Mouse (Mus musculus) embryonic facial prominence, embryonic 11.5 days (tissue): Measurements from ENCODE around the gene Mab21l2. TPM values are rescaled to one million over a fixed set of nuclear protein-coding genes. Genes with fewer than 3 reads are reported as not detected.

ENCODE experiments used
- ATAC-seq: fragments of 200-750 bp; cut with Nextera tagmentation; replicated peaks from 2 replicates; pipeline ENCODE4 v1.8.0; 2017; ENCODE audit warnings: low read depth; ENCODE audit not compliant: insufficient number of reproducible peaks, low FRiP score, low TSS enrichment
- DNase-seq: peaks from one replicate; pipeline ENCODE4 v3.0.0-alpha.2; 2015; ENCODE audit warnings: low spot score
- H3K27ac ChIP-seq: fragments of 300-500 bp; sonication (generic); replicated peaks from 2 replicates; pipeline ENCODE4 v1.5.1; 2014; ENCODE audit warnings: mild to moderate bottlenecking, low read depth, low read length, control low read depth
- H3K27me3 ChIP-seq: fragments of 300-500 bp; sonication (generic); 2 replicates; pipeline ENCODE4 v1.6.1; 2014; ENCODE audit warnings: mild to moderate bottlenecking, low read length, moderate library complexity, mixed read lengths; ENCODE audit not compliant: control insufficient read depth, insufficient read depth
- H3K36me3 ChIP-seq: fragments of 300-500 bp; sonication (generic); replicated peaks from 2 replicates; pipeline ENCODE4 v1.6.1; 2014; ENCODE audit warnings: low read depth, mild to moderate bottlenecking, low read length, moderate library complexity, mixed read lengths; ENCODE audit not compliant: control insufficient read depth, insufficient read depth
- H3K4me1 ChIP-seq: fragments of 300-500 bp; sonication (generic); 2 replicates; pipeline ENCODE4 v1.6.1; 2014; ENCODE audit warnings: low read length, mixed read lengths; ENCODE audit not compliant: control insufficient read depth, insufficient read depth
- H3K4me2 ChIP-seq: fragments of 300-500 bp; sonication (generic); 2 replicates; pipeline ENCODE4 v1.6.1; 2014; ENCODE audit warnings: low read depth, mild to moderate bottlenecking, control low read depth, low read length, moderate library complexity
- H3K4me3 ChIP-seq: fragments of 300-500 bp; sonication (generic); 2 replicates; pipeline ENCODE4 v1.5.1; 2014; ENCODE audit warnings: low read depth, low read length, control low read depth
- H3K9ac ChIP-seq: fragments of 300-500 bp; sonication (generic); replicated peaks from 2 replicates; pipeline ENCODE4 v1.6.1; 2014; ENCODE audit warnings: mild to moderate bottlenecking, control low read depth, low read length
- H3K9me3 ChIP-seq: fragments of 300-500 bp; sonication (generic); replicated peaks from 2 replicates; pipeline ENCODE4 v1.6.1; 2016; ENCODE audit warnings: mild to moderate bottlenecking, low read length, inconsistent platforms, mixed read lengths; ENCODE audit not compliant: control insufficient read depth
- WGBS: fragments of 180-500 bp; shearing (Covaris S2); extraction: QIAGEN DNeasy Blood & Tissue Kit; methylation state at CpG from one replicate; pipeline ENCODE4 v1.1.7; 2014; 5-methylcytosine and 5-hydroxymethylcytosine counted together
- polyA plus RNA-seq: library from polyadenylated mRNA; unstranded; fragments of >200 nt; fragmentation: Nextera tagmentation; extraction: Ambion mirVana; gene quantifications from 2 replicates; pipeline ENCODE4 v1.2.1, GENCODE M21; 2014

Mab21l2 gene
- 156 and 171 TPM in 2 replicates for polyA plus RNA-seq

DNA sequence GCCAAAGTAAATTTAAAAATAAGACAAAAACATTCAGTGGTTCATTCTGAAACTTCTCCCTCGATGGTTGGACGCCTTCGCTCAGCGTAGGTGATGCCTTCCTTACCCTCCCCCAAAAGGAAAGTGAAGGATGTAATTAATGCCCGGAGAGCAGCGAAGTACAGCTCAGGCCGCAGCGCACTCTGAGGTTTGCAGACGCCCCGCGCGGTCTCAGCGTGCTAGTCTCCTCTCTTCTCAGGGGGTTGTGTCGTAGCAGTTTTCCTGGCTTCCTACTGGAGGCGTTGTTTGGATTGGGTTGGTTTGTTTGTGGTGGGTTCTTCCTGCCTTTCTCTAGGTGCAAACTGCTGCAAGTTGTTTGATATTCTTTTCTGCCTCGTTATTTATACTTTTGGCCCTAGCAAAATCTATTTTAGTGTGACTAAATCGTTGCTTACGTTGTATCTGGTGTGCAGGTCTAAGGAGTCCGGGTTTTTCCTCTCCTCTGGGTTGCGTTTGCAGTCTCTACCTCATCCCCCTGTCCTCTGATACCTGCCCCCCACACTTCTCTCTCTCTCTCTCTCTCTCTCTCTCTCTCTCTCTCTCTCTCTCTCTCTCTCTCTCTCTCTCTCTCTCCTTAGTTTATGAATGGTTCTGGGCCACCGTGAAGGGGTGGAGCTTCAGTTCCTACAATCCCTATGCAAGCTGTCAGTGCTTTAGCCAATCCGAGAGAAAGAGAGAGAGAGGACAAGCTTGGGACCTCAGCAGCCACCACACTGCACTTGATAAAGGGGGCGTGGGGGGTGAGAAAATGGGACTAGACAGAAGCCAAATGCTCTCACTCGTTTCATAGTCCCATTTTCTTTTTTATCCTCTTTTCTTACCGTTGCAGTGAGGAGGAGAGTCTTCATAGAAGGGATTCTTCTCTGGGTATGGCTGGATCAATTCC is at the start of gene Mab21l2:
TSS of gene Mab21l2 (minus strand) at position 539 of the 925 bp plus-strand sequence.
- DNase-seq (peak; percentile 83), ATAC-seq (peak; percentile 84)
- Histone ChIP-seq H3K4me3 (peak within 1 kb of the TSS; percentile 76), H3K27ac (peak within 1 kb of the TSS; percentile 99), H3K4me1 (no peaks in the 10 kb centered on the region; the same call in 1 of the 2 replicates), H3K36me3 (no peaks in the 10 kb centered on the region), H3K4me2 (peak within 1 kb of the TSS; percentile 68), H3K9ac (peak within 1 kb of the TSS; percentile 96), H3K27me3 (no peaks in the 10 kb centered on the region), H3K9me3 (no peaks in the 10 kb centered on the region)
- under 1% methylated on average over 25 of the region's 25 CpGs for WGBS

DNA sequence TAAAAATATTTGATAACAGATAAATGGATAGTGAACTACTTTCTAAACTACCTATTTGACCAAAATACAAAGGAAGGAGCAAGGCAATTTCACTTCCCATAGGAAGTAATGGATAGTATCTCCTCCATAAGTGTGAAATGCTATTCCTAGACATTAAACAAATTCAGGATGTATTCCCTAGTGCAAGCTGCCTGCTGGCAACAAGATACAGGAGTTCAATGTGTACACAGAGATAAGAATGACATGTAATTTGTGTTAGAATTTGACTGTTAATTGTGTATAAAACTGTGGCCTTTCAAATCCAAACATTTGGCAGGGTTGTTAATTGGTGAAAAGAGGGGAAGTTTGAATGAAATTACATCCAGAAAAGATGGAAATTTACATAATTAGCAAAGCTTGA is 26.9 kb upstream of the Mab21l2 start:
- ATAC-seq (no peak), DNase-seq (no peak)
- Histone ChIP-seq H3K9me3 (no peaks in the 10 kb centered on the region), H3K36me3 (no peaks in the 10 kb centered on the region), H3K4me2 (no peak overlapping the region), H3K4me1 (no peaks in the 10 kb centered on the region), H3K4me3 (no peak overlapping the region), H3K27me3 (no peaks in the 10 kb centered on the region), H3K27ac (no peak overlapping the region), H3K9ac (no peak overlapping the region)

DNA sequence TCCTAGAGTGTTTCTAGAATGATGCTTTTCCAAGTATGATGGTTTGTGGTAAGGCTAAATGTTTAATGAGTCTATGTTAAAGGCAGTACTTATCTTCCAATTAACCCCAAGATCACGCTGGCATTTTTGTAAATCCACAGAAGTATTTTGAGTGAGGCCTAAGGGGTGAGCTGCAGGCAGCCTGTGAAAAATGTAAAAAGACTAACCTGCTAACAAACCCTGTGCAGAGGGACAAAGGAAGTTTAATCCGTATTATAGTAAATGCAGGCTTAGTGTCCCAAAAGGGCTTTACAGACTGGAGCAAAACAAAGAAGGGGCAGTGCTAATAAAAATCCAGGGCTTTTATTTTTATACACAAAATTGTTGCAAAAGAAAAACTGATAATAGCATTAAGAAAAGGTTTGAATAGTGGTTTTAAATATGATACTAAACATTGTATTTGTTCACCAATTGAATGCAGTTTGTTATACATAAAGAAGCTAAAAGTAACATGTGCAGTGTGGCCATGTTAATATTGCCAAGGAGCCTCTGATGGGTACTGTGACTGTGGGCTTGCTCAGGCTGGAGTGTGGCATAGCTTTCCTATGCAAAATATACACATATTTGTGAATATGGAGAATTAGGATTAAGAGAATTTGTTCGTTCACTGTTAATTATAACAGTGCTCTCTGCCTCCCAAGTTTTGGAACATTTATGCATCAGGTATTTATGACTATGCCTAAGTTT is 24.3 kb upstream of the Mab21l2 start:
- DNase-seq: peak; percentile 15
- WGBS: 39% methylated on average over 3 of the region's 3 CpGs
- no peaks in the 10 kb centered on the region for H3K27me3 ChIP-seq

DNA sequence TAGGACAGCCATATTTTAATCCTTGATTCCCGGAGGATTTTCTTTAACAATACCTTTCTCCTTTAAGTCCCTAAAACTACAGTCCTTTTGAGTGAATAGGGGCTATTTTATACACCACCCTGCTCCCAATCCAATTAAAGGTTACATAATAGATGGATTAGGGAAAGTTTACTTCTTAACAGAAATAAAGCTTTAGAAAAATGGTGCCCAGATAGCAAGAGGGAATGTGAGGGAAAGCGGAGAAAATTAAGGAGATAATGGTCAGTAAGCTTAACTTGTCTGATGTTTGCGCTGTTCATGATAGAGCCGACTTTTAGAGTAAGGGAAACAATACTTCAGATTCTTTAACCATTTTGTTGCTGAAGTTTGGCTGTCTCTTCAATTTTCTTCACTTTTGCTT is 23.1 kb upstream of the Mab21l2 start:
- Histone ChIP-seq H3K4me3 (no peak overlapping the region), H3K27ac (no peak overlapping the region), H3K27me3 (no peaks in the 10 kb centered on the region), H3K9ac (no peak overlapping the region), H3K4me1 (no peaks in the 10 kb centered on the region), H3K4me2 (no peak overlapping the region), H3K36me3 (no peaks in the 10 kb centered on the region), H3K9me3 (no peaks in the 10 kb centered on the region)
- ATAC-seq (no peak), DNase-seq (no peak)
- WGBS: 25% methylated on average over 4 of the region's 4 CpGs

More for the DNA sequence above, 24.3 kb upstream of the Mab21l2 start:
- Histone ChIP-seq H3K9ac (no peak overlapping the region), H3K27ac (no peak overlapping the region), H3K9me3 (no peaks in the 10 kb centered on the region), H3K4me3 (no peak overlapping the region), H3K36me3 (no peaks in the 10 kb centered on the region), H3K4me1 (no peaks in the 10 kb centered on the region), H3K4me2 (no peak overlapping the region)
- ATAC-seq: no peak

DNA sequence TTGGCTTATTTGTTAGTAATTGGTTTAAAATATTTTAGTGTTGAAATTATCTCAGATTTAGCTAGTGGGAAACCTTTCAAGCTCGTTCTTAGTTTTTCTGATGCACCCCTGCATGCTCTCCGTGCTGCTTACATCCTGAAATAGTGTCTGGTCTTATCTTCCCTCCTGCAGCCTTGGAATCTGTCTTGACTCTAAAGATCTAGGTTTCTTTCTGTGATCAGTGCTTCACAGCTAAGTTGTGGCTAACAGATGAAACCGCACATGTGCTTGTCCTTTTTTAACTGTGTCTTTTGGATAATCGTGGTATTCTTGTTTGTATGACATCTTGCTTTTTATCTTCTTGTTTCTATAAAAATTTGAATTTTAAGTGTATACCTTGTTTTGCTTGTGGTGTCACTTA is 18.9 kb upstream of the Mab21l2 start:
- Histone ChIP-seq H3K36me3 (no peaks in the 10 kb centered on the region), H3K9ac (no peak overlapping the region), H3K27ac (no peak overlapping the region), H3K27me3 (no peaks in the 10 kb centered on the region), H3K4me3 (no peak overlapping the region), H3K9me3 (no peaks in the 10 kb centered on the region), H3K4me2 (no peak overlapping the region), H3K4me1 (no peaks in the 10 kb centered on the region)
- ATAC-seq: no peak
- no peak for DNase-seq
- WGBS: 72% methylated on average over 4 of the region's 4 CpGs

DNA sequence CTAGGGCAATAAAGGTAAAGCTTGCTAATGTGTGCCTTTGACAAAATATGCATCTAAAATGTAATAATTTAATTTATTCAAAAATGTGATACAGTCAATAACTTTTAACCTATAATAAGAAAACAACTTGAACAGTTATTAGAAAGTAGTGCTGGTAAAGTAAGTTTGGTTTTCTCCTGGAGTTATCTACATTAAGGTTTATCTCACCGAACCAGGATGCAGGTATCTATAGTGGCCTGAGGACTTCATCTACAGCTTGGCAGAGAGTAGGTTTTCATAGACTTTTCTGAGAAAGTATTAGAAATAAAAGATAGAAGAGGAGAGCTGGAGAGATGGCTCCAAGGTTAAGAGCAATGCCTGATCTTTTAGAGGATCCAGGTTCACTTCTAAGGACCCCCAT is 13.0 kb upstream of the Mab21l2 start:
- Histone ChIP-seq H3K9ac (no peak overlapping the region), H3K4me1 (no peaks in the 10 kb centered on the region), H3K4me3 (no peak overlapping the region), H3K36me3 (no peaks in the 10 kb centered on the region), H3K4me2 (no peak overlapping the region), H3K27me3 (no peaks in the 10 kb centered on the region), H3K9me3 (no peaks in the 10 kb centered on the region), H3K27ac (no peak overlapping the region)
- no peak for ATAC-seq
- DNase-seq: no peak
- 100% methylated on average over 1 of the region's 1 CpGs for WGBS

DNA sequence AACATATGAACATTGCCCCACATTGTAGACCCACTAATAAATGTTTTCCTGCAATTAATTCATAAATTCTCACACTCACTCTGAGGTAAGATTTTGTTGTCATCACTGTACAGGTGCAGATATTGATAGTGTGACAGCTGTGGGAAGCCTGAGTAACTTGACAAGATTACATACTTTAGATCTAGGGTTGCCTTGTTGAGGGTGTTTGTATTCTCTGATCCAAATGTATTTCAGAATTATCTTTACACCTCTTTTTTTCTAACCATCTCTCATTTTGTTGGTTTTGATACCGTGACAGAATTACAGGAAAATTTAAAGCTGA is 12.6 kb upstream of the Mab21l2 start:
- 98% methylated on average over 1 of the region's 1 CpGs for WGBS
- H3K27me3 ChIP-seq: no peaks in the 10 kb centered on the region

More for the DNA sequence above, 12.6 kb upstream of the Mab21l2 start:
- DNase-seq: no peak
- H3K4me2 ChIP-seq: no peak overlapping the region
- H3K36me3 ChIP-seq: no peaks in the 10 kb centered on the region
- no peaks in the 10 kb centered on the region for H3K4me1 ChIP-seq
- H3K9ac ChIP-seq: no peak overlapping the region
- no peaks in the 10 kb centered on the region for H3K9me3 ChIP-seq
- ATAC-seq: no peak
- H3K4me3 ChIP-seq: no peak overlapping the region
- no peak overlapping the region for H3K27ac ChIP-seq
